ENCODE assay signal across 8 mouse cellular contexts in the genomic region with DNA sequence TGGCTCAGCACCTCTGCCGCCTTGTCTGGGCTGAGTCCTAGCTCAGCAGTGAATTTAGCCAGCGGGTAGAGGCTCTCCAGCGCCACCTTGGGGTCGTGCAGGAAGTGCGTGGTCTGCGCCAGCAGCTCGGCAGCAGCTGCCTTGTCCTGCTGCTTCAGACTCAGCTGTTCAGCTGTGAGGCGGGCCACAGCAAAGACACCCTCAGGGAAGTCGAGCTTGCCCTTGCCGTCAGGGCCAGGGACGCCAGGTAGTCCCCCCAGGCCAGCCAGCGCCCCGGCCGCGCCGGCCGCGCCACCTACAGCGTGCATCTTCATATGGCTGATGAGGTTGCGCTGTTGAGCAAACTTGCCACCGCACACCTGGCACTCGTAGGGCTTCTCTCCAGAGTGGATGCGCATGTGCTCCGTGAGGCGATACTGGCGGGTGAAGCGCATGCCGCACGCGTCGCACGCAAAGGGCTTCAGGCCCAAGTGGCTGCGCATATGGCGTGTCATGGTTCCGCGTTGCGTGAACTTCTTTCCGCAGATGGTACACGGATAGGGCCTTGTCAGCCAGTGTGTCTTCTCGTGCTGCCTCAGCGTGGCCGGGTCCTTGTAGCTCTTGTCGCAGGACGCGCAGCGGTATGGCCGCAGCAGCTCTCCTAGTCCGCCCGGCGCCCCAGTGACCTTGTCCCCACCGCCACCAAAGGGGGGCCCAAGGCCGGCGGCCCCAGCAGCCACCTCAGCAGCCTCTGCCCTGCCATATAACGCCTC. TPM values are rescaled to one million over a fixed set of nuclear protein-coding genes. Genes with fewer than 3 reads are reported as not detected.
DNase-seq lines count a peak whose midpoint lies in the region; ATAC-seq and TF ChIP-seq lines count a peak whose summit lies in the region.

No protein-coding gene starts in this region.

- no peak overlapping the region for H3K27ac ChIP-seq in cerebellum, adult 2 months (ENCODE audit: insufficient read depth, low read length)
- H3K27ac ChIP-seq in hindbrain, embryonic 12.5 days = 0 out of 2 replicates have a peak overlapping the region, but pooled peaks have one; percentile 7

- peaks cover 59% of the 10 kb centered on the region for H3K36me3 ChIP-seq in G1E (replicated peaks)
- H3K36me3 ChIP-seq in hindbrain, embryonic 12.5 days = peaks cover 28% of the 10 kb centered on the region

- H3K9me3 ChIP-seq in G1E (replicated peaks) = peaks cover 51% of the 10 kb centered on the region
- H3K9me3 ChIP-seq in hindbrain, embryonic 12.5 days (replicated peaks) = no peaks in the 10 kb centered on the region

- DNase-seq in G1E (ENCODE audit: low spot score) = no peak
- peak; percentile 49 to 66 for DNase-seq in cerebellum, adult 2 months
- peak; percentile 70 to 72 for DNase-seq in frontal cortex, postnatal 25 days (ENCODE audit: low spot score in 2 of 2)
- peak; percentile 77 to 82 for DNase-seq in layer of hippocampus, postnatal 36 days
- DNase-seq in lung, postnatal 25 days (ENCODE audit: low spot score) = peak; percentile 84
- peak; percentile 76 for DNase-seq in right cerebral cortex, postnatal 14 days
- DNase-seq in urinary bladder, postnatal 36 days (ENCODE audit: low spot score in 2 of 2) = peak; percentile 86 to 89

- H3K4me3 ChIP-seq in G1E (ENCODE audit: low read depth, low read length) = peak overlapping the region; percentile 24; the same call in 1 of the 2 replicates
- peak overlapping the region; percentile 28 for H3K4me3 ChIP-seq in cerebellum, adult 2 months (replicated peaks; ENCODE audit: insufficient read depth, low read depth, low read length)
- H3K4me3 ChIP-seq in hindbrain, embryonic 12.5 days = peak overlapping the region; percentile 47

- H3K27me3 ChIP-seq in G1E (ENCODE audit: insufficient read depth, low read length) = peaks cover 29% of the 10 kb centered on the region
- H3K27me3 ChIP-seq in cerebellum, adult 2 months (ENCODE audit: control insufficient read depth, insufficient read depth, low read length) = no peaks in the 10 kb centered on the region
- H3K27me3 ChIP-seq in hindbrain, embryonic 12.5 days = peaks cover 83% of the 10 kb centered on the region

- no peak for ATAC-seq in G1E (ENCODE audit: extremely low read depth, insufficient number of reproducible peaks, low FRiP score, poor library complexity, severe bottlenecking)
- ATAC-seq in hindbrain, embryonic 12.5 days (ENCODE audit: low FRiP score) = no peak

- 0 out of 2 replicates have a peak, but pooled peaks have one; percentile 28 for TF ChIP-seq CTCF in G1E (IDR thresholded peaks at IDR 0.05; ENCODE audit: low read depth, low read length)
- TF ChIP-seq CTCF in cerebellum, adult 2 months (IDR thresholded peaks at IDR 0.05; ENCODE audit: borderline replicate concordance, insufficient read depth, low read depth, low read length) = peak; percentile 70

- WGBS in cerebellum, adult 2 months = 26% methylated on average over 54 of the region's 54 CpGs
- WGBS in hindbrain, embryonic 12.5 days = 3% methylated on average over 54 of the region's 54 CpGs

- peaks cover 16% of the 10 kb centered on the region for H3K4me1 ChIP-seq in G1E (ENCODE audit: insufficient read depth, low read depth, low read length)
- H3K4me1 ChIP-seq in cerebellum, adult 2 months (ENCODE audit: control insufficient read depth, insufficient read depth, low read length) = peaks cover 8% of the 10 kb centered on the region; the same call in 1 of the 2 replicates
- H3K4me1 ChIP-seq in hindbrain, embryonic 12.5 days = peaks cover 53% of the 10 kb centered on the region

- TF ChIP-seq POLR2A in cerebellum, adult 2 months (IDR thresholded peaks at IDR 0.05; ENCODE audit: borderline replicate concordance, insufficient read depth, low read length) = no peak

- H3K9ac ChIP-seq in hindbrain, embryonic 12.5 days = peak overlapping the region; percentile 61; the same call in 1 of the 2 replicates

- H3K4me2 ChIP-seq in hindbrain, embryonic 12.5 days (replicated peaks) = peak overlapping the region; percentile 80

RNA-seq across cellular contexts. Expression of a gene that starts 3.7 kb away (rescaled TPM):
- total RNA-seq in G1E (2014; fragmentation: Nextera tagmentation) (not detected in 2 replicates), G1E (2017) (0.05 TPM in 1 of 2 replicates, not detected in the other)
- polyA plus RNA-seq in G1E (2012) = 0.22 and 0.29 TPM in 2 replicates
- polyA plus RNA-seq in cerebellum, adult 2 months (2012; rRNA removed) = 3.0 and 3.7 TPM in 2 replicates
- 11.3 and 15.8 TPM in 2 replicates for polyA plus RNA-seq in hindbrain, embryonic 12.5 days (2016; fragmentation: Nextera tagmentation; extraction: Ambion mirVana)
- 1 to 10 TPM; 2.8 to 3.6 TPM for total RNA-seq in layer of hippocampus, postnatal 36 days (2021)

RNA-seq across cellular contexts. Expression of a gene that starts 13.0 kb away (rescaled TPM):
- total RNA-seq in G1E (2014; fragmentation: Nextera tagmentation) (21.0 and 21.8 TPM in 2 replicates), G1E (2017) (20.9 and 21.7 TPM in 2 replicates)
- polyA plus RNA-seq in G1E (2012) = 2.0 and 2.4 TPM in 2 replicates
- polyA plus RNA-seq in cerebellum, adult 2 months (2012; rRNA removed) = 15.3 and 16.3 TPM in 2 replicates
- 23.8 and 24.5 TPM in 2 replicates for polyA plus RNA-seq in hindbrain, embryonic 12.5 days (2016; fragmentation: Nextera tagmentation; extraction: Ambion mirVana)
- total RNA-seq in layer of hippocampus, postnatal 36 days (2021) = 10 to 100 TPM; 18.0 to 19.9 TPM

RNA-seq across cellular contexts. Expression of a gene that starts 25.4 kb away (rescaled TPM):
- 4.7 and 10.0 TPM in 2 replicates for total RNA-seq in G1E (2014; fragmentation: Nextera tagmentation)
- total RNA-seq in G1E (2017) = 6.1 and 8.7 TPM in 2 replicates
- polyA plus RNA-seq in G1E (2012) = 61.5 and 93.9 TPM in 2 replicates
- 18.6 and 19.3 TPM in 2 replicates for polyA plus RNA-seq in cerebellum, adult 2 months (2012; rRNA removed)
- polyA plus RNA-seq in hindbrain, embryonic 12.5 days (2016; fragmentation: Nextera tagmentation; extraction: Ambion mirVana) = 14.8 and 18.6 TPM in 2 replicates
- total RNA-seq in layer of hippocampus, postnatal 36 days (2021) = 10 to 100 TPM; 33.4 to 33.9 TPM

RNA-seq across cellular contexts. Expression of a gene that starts 28.0 kb away (rescaled TPM):
- total RNA-seq in G1E (2014; fragmentation: Nextera tagmentation) = not detected in 2 replicates
- not detected in 2 replicates for total RNA-seq in G1E (2017)
- polyA plus RNA-seq in G1E (2012) = not detected in 2 replicates
- 23.9 and 28.6 TPM in 2 replicates for polyA plus RNA-seq in cerebellum, adult 2 months (2012; rRNA removed)
- 5.1 and 5.8 TPM in 2 replicates for polyA plus RNA-seq in hindbrain, embryonic 12.5 days (2016; fragmentation: Nextera tagmentation; extraction: Ambion mirVana)
- total RNA-seq in layer of hippocampus, postnatal 36 days (2021) = 100 to 1,000 TPM; 103 to 107 TPM
